Mouse (Mus musculus): ENCODE data around the gene Fkbp2. TPM values are rescaled to one million over a fixed set of nuclear protein-coding genes. Genes with fewer than 3 reads are reported as not detected.

Gene Fkbp2
- total RNA-seq, 2 experiments from 2014 or later = 18.8 to 20.5 TPM

GRCm38 (mm10) chr19:6947742-6948141, 32.6 kb downstream of the Fkbp2 start:
- DNase-seq = no peak
- intact Hi-C loops (cut with DNase I) = no loop called here

- intact Hi-C loops (cut with DNase I) = loop anchor here (2.0 kb wide), 1 partner anchor 699 kb away; no protein-coding TSS in a partner anchor
- DNase-seq = no peak
These were observed 36.6 kb downstream of the Fkbp2 start for GRCm38 (mm10) chr19:6943709-6944108.

- intact Hi-C loops (cut with DNase I) = loop anchor here (1.0 kb wide), 1 partner anchor 8 kb away; no protein-coding TSS in a partner anchor
- DNase-seq = no peak
These were observed 37.5 kb downstream of the Fkbp2 start for GRCm38 (mm10) chr19:6942764-6943163.

GRCm38 (mm10) chr19:6942249-6942691, 38.0 kb downstream of the Fkbp2 start, which contains the start of gene Gpr137:
Gene Gpr137 (minus strand): TSS chr19:6942480.
- DNase-seq = peak; percentile 92 to 94
- intact Hi-C loops (cut with DNase I) = loop anchor here (1.0 kb wide), 1 partner anchor 8 kb away; no protein-coding TSS in a partner anchor

- DNase-seq = peak; percentile 98 to 99
- intact Hi-C loops (cut with DNase I) = loop anchor here (1.0 to 2.0 kb wide), 2 partner anchors 9 to 17 kb away; partner anchors contain the start of gene Catsperz
These were observed 38.7 kb downstream of the Fkbp2 start, which contains the start of gene Bad for GRCm38 (mm10) chr19:6941372-6942248. Gene Bad (plus strand): TSS chr19:6941861.

- DNase-seq = no peak
- intact Hi-C loops (cut with DNase I) = loop anchor here (2.0 kb wide), 1 partner anchor 16 kb away; the partner anchor contains the start of gene Catsperz
These were observed 39.6 kb downstream of the Fkbp2 start for GRCm38 (mm10) chr19:6940396-6941351.

GRCm38 (mm10) chr19:6939106-6940002, 40.9 kb downstream of the Fkbp2 start:
- intact Hi-C loops (cut with DNase I) = loop anchor here (2.0 kb wide), 1 partner anchor 15 kb away; the partner anchor contains the start of gene Catsperz
- no peak for DNase-seq

GRCm38 (mm10) chr19:6937541-6938465, 42.5 kb downstream of the Fkbp2 start:
- DNase-seq = peak; percentile 40 to 60
- intact Hi-C loops (cut with DNase I) = no loop called here

GRCm38 (mm10) chr19:6936299-6936698, 44.0 kb downstream of the Fkbp2 start:
- DNase-seq = no peak
- intact Hi-C loops (cut with DNase I) = no loop called here

GRCm38 (mm10) chr19:6934195-6934977, 45.9 kb downstream of the Fkbp2 start, which contains the start of gene Kcnk4:
Gene Kcnk4 (minus strand): TSS chr19:6934515.
- intact Hi-C loops (cut with DNase I) = no loop called here
- DNase-seq = no peak

GRCm38 (mm10) chr19:6933436-6934194, 46.7 kb downstream of the Fkbp2 start:
- intact Hi-C loops (cut with DNase I) = no loop called here
- no peak for DNase-seq

GRCm38 (mm10) chr19:6933102-6933435, 47.2 kb downstream of the Fkbp2 start:
- intact Hi-C loops (cut with DNase I) = no loop called here
- DNase-seq = no peak

- intact Hi-C loops (cut with DNase I) = no loop called here
- no peak for DNase-seq
These were observed 48.3 kb downstream of the Fkbp2 start for GRCm38 (mm10) chr19:6932018-6932417.

GRCm38 (mm10) chr19:6931002-6931401, 49.3 kb downstream of the Fkbp2 start:
- intact Hi-C loops (cut with DNase I) = no loop called here
- no peak for DNase-seq

- intact Hi-C loops (cut with DNase I) = loop anchor here (10.0 kb wide), 1 partner anchor 267 kb away; no protein-coding TSS in a partner anchor
- no peak for DNase-seq
These were observed 52.2 kb downstream of the Fkbp2 start for GRCm38 (mm10) chr19:6928080-6928479.
